Mouse (Mus musculus) kidney, embryonic 14.5 days (tissue): ENCODE results near the gene Sh3bp1. TPM values are rescaled to one million over a fixed set of nuclear protein-coding genes. Genes with fewer than 3 reads are reported as not detected.

Source experiments
- ATAC-seq: fragments of 200-750 bp; cut with Nextera tagmentation; 2 replicates; pipeline ENCODE4 v1.8.0; 2017; ENCODE audit warnings: moderate number of reproducible peaks, mild to moderate bottlenecking, moderate TSS enrichment, moderate library complexity; ENCODE audit not compliant: low FRiP score, low TSS enrichment
- H3K27ac ChIP-seq: fragments of 300-500 bp; sonication (generic); 2 replicates; pipeline ENCODE4 v1.5.1; 2014; ENCODE audit warnings: low read depth, mild to moderate bottlenecking, low read length, moderate library complexity, mixed read lengths
- H3K27me3 ChIP-seq: fragments of 300-500 bp; sonication (generic); 2 replicates; pipeline ENCODE4 v1.6.1; 2014; ENCODE audit warnings: mild to moderate bottlenecking, low read length; ENCODE audit not compliant: control insufficient read depth, insufficient read depth
- H3K36me3 ChIP-seq: fragments of 300-500 bp; sonication (generic); 2 replicates; pipeline ENCODE4 v1.6.1; 2014; ENCODE audit warnings: low read length, mixed read lengths; ENCODE audit not compliant: control insufficient read depth, insufficient read depth
- H3K4me1 ChIP-seq: fragments of 300-500 bp; sonication (generic); 2 replicates; pipeline ENCODE4 v1.6.1; 2014; ENCODE audit warnings: low read length, mixed read lengths; ENCODE audit not compliant: control insufficient read depth, insufficient read depth
- H3K4me2 ChIP-seq: fragments of 300-500 bp; sonication (generic); replicated peaks from 2 replicates; pipeline ENCODE4 v1.6.1; 2014; ENCODE audit warnings: low read depth, mild to moderate bottlenecking, low read length
- H3K4me3 ChIP-seq: fragments of 300-500 bp; sonication (generic); 2 replicates; pipeline ENCODE4 v1.5.1; 2014; ENCODE audit warnings: mild to moderate bottlenecking, low read length
- H3K9ac ChIP-seq: fragments of 300-500 bp; sonication (generic); 2 replicates; pipeline ENCODE4 v1.6.1; 2014; ENCODE audit warnings: low read depth, mild to moderate bottlenecking, low read length, moderate library complexity
- H3K9me3 ChIP-seq: fragments of 300-500 bp; sonication (generic); 2 replicates; pipeline ENCODE4 v1.6.1; 2016; ENCODE audit warnings: low read length; ENCODE audit not compliant: control insufficient read depth
- WGBS: fragments of 180-500 bp; shearing (Covaris S2); extraction: QIAGEN DNeasy Blood & Tissue Kit; methylation state at CpG from one replicate; pipeline ENCODE4 v1.1.7; 2014; 5-methylcytosine and 5-hydroxymethylcytosine counted together
- polyA plus RNA-seq: library from polyadenylated mRNA; unstranded; fragments of >200 nt; fragmentation: Nextera tagmentation; extraction: Ambion mirVana; gene quantifications from 2 replicates; pipeline ENCODE4 v1.2.1, GENCODE M21; 2014

Gene Sh3bp1
- polyA plus RNA-seq, 1 experiment from 2014 or later = 38.5 TPM

DNA sequence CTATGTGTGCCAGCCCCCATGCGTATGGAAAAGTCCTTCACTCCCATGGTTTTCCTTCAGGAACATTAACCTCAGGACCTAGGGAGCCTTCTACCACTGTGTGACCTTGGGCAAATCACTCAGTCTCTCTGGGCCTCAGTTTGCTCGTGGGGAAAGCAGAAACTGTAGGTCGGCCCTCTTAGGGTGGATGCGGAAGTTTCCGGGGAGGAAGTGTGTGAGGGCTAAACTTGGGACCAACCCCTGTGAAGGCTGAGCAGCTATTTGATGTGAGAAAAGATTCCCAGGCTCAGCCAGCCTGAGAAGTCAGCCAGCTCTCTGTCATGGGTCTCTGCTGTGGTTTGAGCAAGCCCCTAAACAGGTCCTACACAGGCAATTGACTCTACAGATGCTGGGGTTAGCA is 37.3 kb upstream of the Sh3bp1 start:
- Histone ChIP-seq H3K9me3 (no peaks in the 10 kb centered on the region), H3K36me3 (no peaks in the 10 kb centered on the region), H3K27ac (no peak overlapping the region), H3K27me3 (no peaks in the 10 kb centered on the region), H3K9ac (no peak overlapping the region), H3K4me3 (no peak overlapping the region), H3K4me1 (peaks cover 5% of the 10 kb centered on the region; the same call in 1 of the 2 replicates), H3K4me2 (no peak overlapping the region)
- no peak for ATAC-seq
- 90% methylated on average over 5 of the region's 5 CpGs for WGBS

DNA sequence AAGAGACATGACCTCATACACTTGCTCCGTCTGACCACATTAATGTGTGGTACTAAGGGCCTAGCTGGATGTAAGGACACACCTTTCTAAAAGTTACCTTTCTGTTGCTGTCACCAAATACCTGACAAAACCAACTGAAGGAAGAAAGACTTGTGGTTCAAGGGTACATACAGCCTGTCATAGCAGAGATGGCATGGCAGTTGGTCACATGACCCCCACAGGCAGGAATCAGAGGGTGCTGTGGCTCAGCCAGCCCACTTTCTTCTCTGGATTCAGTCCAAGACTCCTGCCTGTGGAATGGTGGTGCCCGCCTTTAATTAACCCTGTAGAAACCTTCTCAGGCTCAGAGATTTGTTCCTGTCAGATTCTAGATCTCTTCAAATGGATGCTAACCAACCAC is 36.4 kb upstream of the Sh3bp1 start:
- H3K9ac ChIP-seq = no peak overlapping the region
- no peaks in the 10 kb centered on the region for H3K27me3 ChIP-seq
- no peaks in the 10 kb centered on the region for H3K36me3 ChIP-seq
- H3K4me3 ChIP-seq = no peak overlapping the region
- peaks cover 6% of the 10 kb centered on the region; the same call in 1 of the 2 replicates for H3K4me1 ChIP-seq
- WGBS = 69% methylated on average over 2 of the region's 2 CpGs
- H3K4me2 ChIP-seq = no peak overlapping the region
- no peak for ATAC-seq
- H3K27ac ChIP-seq = no peak overlapping the region
- H3K9me3 ChIP-seq = no peaks in the 10 kb centered on the region

DNA sequence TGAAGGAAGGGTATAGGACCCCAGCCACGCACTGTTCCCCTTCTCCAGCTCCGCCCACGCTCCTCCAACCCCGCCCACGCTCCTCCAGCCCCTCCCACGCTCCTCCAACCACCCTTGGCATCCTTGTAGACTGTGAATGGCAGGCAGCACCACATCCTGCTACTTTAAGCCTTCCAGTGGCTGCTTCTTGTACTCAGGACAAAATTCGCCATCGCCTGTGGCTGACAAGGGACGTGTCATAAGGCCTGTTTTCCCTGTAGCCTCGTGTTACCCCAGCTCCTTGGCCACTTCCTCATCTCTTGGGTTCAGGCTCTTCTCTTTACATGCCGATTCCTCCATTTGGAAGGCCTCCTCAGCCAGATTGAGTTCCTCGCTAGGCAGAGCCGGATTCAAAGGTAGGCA is 35.7 kb upstream of the Sh3bp1 start:
- H3K9ac ChIP-seq = no peak overlapping the region
- no peak overlapping the region for H3K4me2 ChIP-seq
- H3K36me3 ChIP-seq = no peaks in the 10 kb centered on the region
- H3K27ac ChIP-seq = no peak overlapping the region
- H3K27me3 ChIP-seq = no peaks in the 10 kb centered on the region
- H3K4me3 ChIP-seq = no peak overlapping the region
- H3K4me1 ChIP-seq = peaks cover 12% of the 10 kb centered on the region
- H3K9me3 ChIP-seq = no peaks in the 10 kb centered on the region
- WGBS = 46% methylated on average over 13 of the region's 13 CpGs
- no peak; the same call in 1 of the 2 replicates for ATAC-seq

DNA sequence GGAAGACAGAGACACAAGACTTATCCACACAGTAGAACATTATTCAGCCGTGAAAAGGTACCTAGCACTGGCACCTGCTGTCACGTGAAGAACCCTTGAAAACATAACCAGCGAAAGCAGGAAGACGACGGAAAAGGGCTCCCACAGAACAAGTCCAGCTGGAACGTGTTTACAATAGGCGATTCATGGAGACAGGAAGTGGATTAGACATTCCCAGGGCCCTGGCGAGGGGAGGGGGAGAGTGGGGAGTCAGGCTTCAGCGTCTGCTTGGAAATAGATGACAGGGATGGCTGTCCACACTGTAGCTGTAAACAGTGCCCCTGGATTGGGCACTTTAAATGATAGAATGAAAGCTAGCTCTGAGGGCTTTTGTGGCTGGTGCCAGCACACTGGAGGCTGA is 31.2 kb upstream of the Sh3bp1 start:
- Histone ChIP-seq H3K9ac (no peak overlapping the region; the same call in 1 of the 2 replicates), H3K27me3 (no peaks in the 10 kb centered on the region), H3K4me3 (no peak overlapping the region), H3K9me3 (no peaks in the 10 kb centered on the region), H3K4me2 (0 out of 2 replicates have a peak overlapping the region, but pooled peaks have one; percentile 17), H3K36me3 (no peaks in the 10 kb centered on the region), H3K4me1 (peaks cover 9% of the 10 kb centered on the region), H3K27ac (peak overlapping the region; percentile 90)
- WGBS = 11% methylated on average over 9 of the region's 9 CpGs
- peak; percentile 75 for ATAC-seq

DNA sequence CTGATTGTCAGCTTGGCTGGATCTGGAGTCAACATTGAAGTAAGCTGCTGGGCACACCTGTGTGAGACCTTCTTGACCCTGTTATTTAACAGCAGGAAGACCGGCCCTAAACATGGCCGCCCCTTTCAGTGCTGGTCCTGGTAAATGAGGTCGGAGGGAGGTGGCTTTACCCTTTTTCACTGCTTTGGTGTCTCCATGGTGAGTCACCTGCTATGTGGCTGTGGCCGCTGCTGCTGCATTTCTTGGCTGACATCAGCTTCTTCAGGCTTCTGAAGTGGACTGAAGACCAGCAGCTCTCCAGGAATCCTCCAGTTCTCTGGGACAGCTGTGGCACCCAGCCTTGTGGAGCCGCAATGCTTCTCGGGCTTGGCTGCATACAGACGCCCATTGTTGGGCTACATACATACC is 30.7 kb upstream of the Sh3bp1 start:
- 0 out of 2 replicates have a peak overlapping the region, but pooled peaks have one; percentile 17 for H3K4me2 ChIP-seq
- H3K9ac ChIP-seq = no peak overlapping the region; the same call in 1 of the 2 replicates
- no peaks in the 10 kb centered on the region for H3K36me3 ChIP-seq
- peak overlapping the region; percentile 90 for H3K27ac ChIP-seq
- no peaks in the 10 kb centered on the region for H3K9me3 ChIP-seq
- H3K4me3 ChIP-seq = no peak overlapping the region
- peak; percentile 13; the same call in 1 of the 2 replicates for ATAC-seq
- WGBS = 66% methylated on average over 7 of the region's 7 CpGs
- H3K4me1 ChIP-seq = peaks cover 8% of the 10 kb centered on the region
- H3K27me3 ChIP-seq = no peaks in the 10 kb centered on the region

DNA sequence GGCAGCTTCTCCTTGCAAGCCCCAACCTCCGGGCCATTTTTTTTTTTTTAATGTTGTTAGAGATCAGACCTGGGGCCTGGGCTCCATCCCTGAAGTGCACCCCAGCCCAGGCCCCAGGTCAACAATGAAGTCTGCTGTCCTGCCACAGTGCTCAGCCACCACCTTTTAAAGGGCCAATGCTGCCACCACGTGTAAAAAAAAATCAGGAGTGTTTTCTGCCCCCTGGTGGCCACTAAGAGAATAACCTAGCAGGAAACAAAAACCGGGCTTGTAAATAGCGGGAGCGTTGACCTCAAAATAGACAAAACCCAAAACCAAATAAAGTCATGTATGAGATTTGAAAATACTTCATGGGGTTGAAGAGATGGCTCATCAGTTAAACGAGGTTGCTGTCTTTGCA is 29.8 kb upstream of the Sh3bp1 start:
- 26% methylated on average over 6 of the region's 6 CpGs for WGBS
- Histone ChIP-seq H3K27me3 (no peaks in the 10 kb centered on the region), H3K9me3 (no peaks in the 10 kb centered on the region), H3K9ac (no peak overlapping the region), H3K4me1 (peaks cover 7% of the 10 kb centered on the region), H3K27ac (no peak overlapping the region), H3K36me3 (no peaks in the 10 kb centered on the region), H3K4me2 (no peak overlapping the region), H3K4me3 (no peak overlapping the region)
- ATAC-seq = no peak

DNA sequence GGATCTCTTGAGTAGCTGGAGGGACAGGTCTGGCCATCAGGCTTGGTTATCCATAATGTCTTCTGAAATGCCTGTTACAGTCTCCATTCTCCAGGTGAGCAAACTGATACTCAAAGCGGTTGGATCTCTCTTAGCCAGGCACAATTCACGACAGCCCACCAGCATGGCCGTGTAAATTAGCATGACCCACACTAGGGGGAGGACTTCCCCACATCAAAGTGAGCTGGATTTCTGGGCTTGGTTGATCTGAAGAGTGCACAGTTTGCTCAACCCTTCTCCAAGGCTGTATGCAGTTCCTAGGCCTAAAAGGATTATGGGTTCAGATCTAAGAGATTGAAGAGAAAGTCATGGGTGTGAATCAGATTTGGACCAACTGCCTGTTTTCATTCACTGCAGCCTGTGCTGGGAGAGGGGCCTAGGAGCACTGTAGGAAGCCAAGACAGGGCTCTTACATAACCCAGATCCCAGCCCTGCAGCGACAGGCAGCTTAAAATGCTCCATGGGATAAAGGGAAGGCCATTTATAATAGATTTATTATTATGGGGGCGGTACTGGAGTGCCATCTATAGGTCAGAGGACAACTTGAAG is 27.5 kb upstream of the Sh3bp1 start:
- H3K4me1 ChIP-seq = peaks cover 7% of the 10 kb centered on the region
- no peak overlapping the region for H3K27ac ChIP-seq
- no peak for ATAC-seq
- no peak overlapping the region for H3K4me2 ChIP-seq
- no peaks in the 10 kb centered on the region for H3K27me3 ChIP-seq
- H3K9me3 ChIP-seq = no peaks in the 10 kb centered on the region
- 44% methylated on average over 5 of the region's 5 CpGs for WGBS
- H3K4me3 ChIP-seq = no peak overlapping the region
- no peaks in the 10 kb centered on the region for H3K36me3 ChIP-seq
- H3K9ac ChIP-seq = no peak overlapping the region

DNA sequence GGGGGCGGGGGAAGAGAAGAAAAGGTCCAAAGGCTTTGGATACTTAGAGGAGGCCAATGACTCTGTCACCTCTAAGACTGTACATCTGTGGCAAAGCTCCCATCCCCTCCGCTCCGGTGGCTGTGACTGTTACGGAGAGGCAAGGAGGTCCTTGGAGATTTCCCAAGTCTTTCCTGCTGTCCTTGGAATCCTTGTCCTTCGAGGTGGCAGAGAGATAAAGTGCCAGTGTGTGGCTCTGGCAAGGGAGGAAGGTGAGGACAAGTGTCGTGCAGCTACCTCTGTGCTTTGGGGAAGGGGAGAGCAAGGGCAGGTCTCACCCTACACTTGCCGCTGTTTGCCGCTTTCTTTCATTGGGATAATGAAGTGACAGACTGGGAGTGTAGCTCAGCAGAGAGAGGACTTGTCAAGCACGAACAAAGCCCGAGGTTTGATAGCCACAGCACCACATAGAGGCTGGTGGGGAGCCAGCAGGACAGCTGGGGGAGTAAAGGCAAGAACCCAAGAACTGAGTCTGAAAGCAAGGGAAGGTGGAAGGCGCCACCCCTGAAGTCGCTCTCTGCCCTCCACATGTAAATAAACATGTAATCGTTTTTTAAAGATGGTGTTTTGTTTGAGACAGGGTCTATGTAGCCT is 25.6 kb upstream of the Sh3bp1 start:
- no peak overlapping the region for H3K4me3 ChIP-seq
- H3K4me2 ChIP-seq = no peak overlapping the region
- H3K27me3 ChIP-seq = no peaks in the 10 kb centered on the region
- ATAC-seq = no peak
- H3K9me3 ChIP-seq = no peaks in the 10 kb centered on the region
- no peaks in the 10 kb centered on the region for H3K36me3 ChIP-seq
- no peak overlapping the region for H3K27ac ChIP-seq
- H3K9ac ChIP-seq = no peak overlapping the region
- peaks cover 6% of the 10 kb centered on the region for H3K4me1 ChIP-seq
- 63% methylated on average over 13 of the region's 13 CpGs for WGBS

DNA sequence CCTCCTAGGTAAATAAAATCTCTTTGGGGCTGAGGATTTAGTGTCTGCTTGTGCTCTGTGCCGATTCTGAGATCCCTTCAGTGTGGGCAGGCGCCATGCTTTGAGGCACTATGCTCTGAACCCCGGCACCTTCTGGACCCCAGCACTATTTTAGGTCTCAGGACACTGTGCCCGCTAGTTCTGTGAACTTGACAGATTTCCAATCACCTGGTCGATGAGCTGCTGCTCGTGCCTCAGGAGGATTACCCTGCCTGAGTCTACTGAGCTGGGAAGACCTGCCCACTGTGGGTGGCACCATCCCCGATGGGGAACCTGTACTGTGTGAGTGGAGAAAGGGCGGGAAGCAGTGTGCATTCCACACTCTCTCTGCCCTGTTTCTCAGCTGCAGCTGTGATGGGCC is 24.6 kb upstream of the Sh3bp1 start:
- 81% methylated on average over 8 of the region's 8 CpGs for WGBS
- no peaks in the 10 kb centered on the region for H3K9me3 ChIP-seq
- no peaks in the 10 kb centered on the region for H3K27me3 ChIP-seq
- H3K4me1 ChIP-seq = peaks cover 12% of the 10 kb centered on the region
- H3K9ac ChIP-seq = no peak overlapping the region
- no peak for ATAC-seq
- peak overlapping the region; percentile 99; the same call in 1 of the 2 replicates for H3K27ac ChIP-seq
- no peak overlapping the region for H3K4me3 ChIP-seq
- H3K36me3 ChIP-seq = peaks cover 4% of the 10 kb centered on the region; the same call in 1 of the 2 replicates
- H3K4me2 ChIP-seq = no peak overlapping the region
